Mouse (Mus musculus) pancreas, adult 10 weeks (tissue): ENCODE data around the gene Olfr1301. TPM values are rescaled to one million over a fixed set of nuclear protein-coding genes. Genes with fewer than 3 reads are reported as not detected.

Experiments used
- polyA plus RNA-seq: library from polyadenylated mRNA; stranded (reverse); fragments of 350-450 nt; fragmentation: Illumina TruSeq; extraction: RNeasy Lipid Tissue Mini Kit (QIAGEN cat#74804); gene quantifications from one replicate; pipeline ENCODE4 v1.2.3, GENCODE M21; 2015; ENCODE audit warnings: low read depth, low replicate concordance; ENCODE audit not compliant: insufficient read depth

Olfr1301 gene
- not detected for polyA plus RNA-seq

GRCm38 (mm10) chr2:111750706-111751105, at the start of gene Olfr1301:
Olfr1301 (plus strand) TSS chr2:111751006.

GRCm38 (mm10) chr2:111777129-111777528, 26.3 kb downstream of the Olfr1301 start, which contains the start of gene Olfr1302:
Olfr1302 (plus strand) TSS chr2:111777429.

Other genes starting within 250 kb of the Olfr1301 start
- gene Olfr1293-ps, start 225.8 kb upstream of the Olfr1301 start, polyA plus RNA-seq, result not detected
- not detected for gene Olfr1294, start 210.7 kb upstream of the Olfr1301 start, polyA plus RNA-seq
- not detected for gene Olfr1295, start 181.3 kb upstream of the Olfr1301 start, polyA plus RNA-seq
- not detected for gene Olfr1297, start 124.5 kb upstream of the Olfr1301 start, polyA plus RNA-seq
- not detected for gene Olfr1298, start 101.8 kb upstream of the Olfr1301 start, polyA plus RNA-seq
- not detected for gene Olfr1299, start 89.6 kb upstream of the Olfr1301 start, polyA plus RNA-seq
- not detected for gene Olfr1302, start 26.4 kb downstream of the Olfr1301 start, polyA plus RNA-seq
- gene Olfr1303, start 69.3 kb downstream of the Olfr1301 start, polyA plus RNA-seq, result not detected
- gene Olfr1305, start 126.1 kb downstream of the Olfr1301 start, polyA plus RNA-seq, result not detected
- not detected for gene Olfr1306, start 165.3 kb downstream of the Olfr1301 start, polyA plus RNA-seq
- not detected for gene Olfr1307, start 198.4 kb downstream of the Olfr1301 start, polyA plus RNA-seq
- gene Olfr1308, start 213.9 kb downstream of the Olfr1301 start, polyA plus RNA-seq, result not detected
- gene Olfr1309, start 239.3 kb downstream of the Olfr1301 start, polyA plus RNA-seq, result not detected